Mouse (Mus musculus): ENCODE measurements at regions not wholly inside any gene's neighbourhood (a gene's known extent, or its start where the extent isn't known, plus 50 kb on each side); places are given as distances from the start of the nearest gene placed in this dataset.

- in situ Hi-C loops (cut with MboI; ENCODE audit: unreplicated experiment in 2 of 2) = no loop called here
Observed at GRCm38 (mm10) chr1:121034761-121035393, 297.5 kb downstream of the Insig2 start.

GRCm38 (mm10) chr1:121046581-121046980 lies 285.8 kb downstream of the Insig2 start:
- in situ Hi-C loops (cut with MboI; ENCODE audit: unreplicated experiment in 2 of 2) = no loop called here

GRCm38 (mm10) chr1:121047406-121047805 lies 285.0 kb downstream of the Insig2 start:
- in situ Hi-C loops (cut with MboI; ENCODE audit: unreplicated experiment in 2 of 2) = no loop called here

- in situ Hi-C loops (cut with MboI; ENCODE audit: unreplicated experiment in 2 of 2) = no loop called here
Observed at GRCm38 (mm10) chr1:121049684-121050083, 282.7 kb downstream of the Insig2 start.

- in situ Hi-C loops (cut with MboI; ENCODE audit: unreplicated experiment in 2 of 2) = no loop called here
Observed at GRCm38 (mm10) chr1:121050695-121051495, 281.5 kb downstream of the Insig2 start.

GRCm38 (mm10) chr1:121051496-121052119 lies 280.8 kb downstream of the Insig2 start:
- in situ Hi-C loops (cut with MboI; ENCODE audit: unreplicated experiment in 2 of 2) = no loop called here

GRCm38 (mm10) chr1:121052120-121052501 lies 280.3 kb downstream of the Insig2 start:
- in situ Hi-C loops (cut with MboI; ENCODE audit: unreplicated experiment in 2 of 2) = no loop called here

- in situ Hi-C loops (cut with MboI; ENCODE audit: unreplicated experiment in 2 of 2) = no loop called here
Observed at GRCm38 (mm10) chr1:121053692-121054091, 278.7 kb downstream of the Insig2 start.

- in situ Hi-C loops (cut with MboI; ENCODE audit: unreplicated experiment in 2 of 2) = no loop called here
Observed at GRCm38 (mm10) chr1:121074569-121074968, 257.8 kb downstream of the Insig2 start.

GRCm38 (mm10) chr1:121082839-121083238 lies 249.6 kb downstream of the Insig2 start:
- in situ Hi-C loops (cut with MboI; ENCODE audit: unreplicated experiment in 2 of 2) = no loop called here

GRCm38 (mm10) chr1:121085101-121085727 lies 247.2 kb downstream of the Insig2 start:
- in situ Hi-C loops (cut with MboI; ENCODE audit: unreplicated experiment in 2 of 2) = no loop called here

- in situ Hi-C loops (cut with MboI; ENCODE audit: unreplicated experiment in 2 of 2) = no loop called here
Observed at GRCm38 (mm10) chr1:121087124-121087887, 245.1 kb downstream of the Insig2 start.

- in situ Hi-C loops (cut with MboI; ENCODE audit: unreplicated experiment in 2 of 2) = no loop called here
Observed at GRCm38 (mm10) chr1:121090628-121091027, 241.8 kb downstream of the Insig2 start.

GRCm38 (mm10) chr1:121092870-121093269 lies 239.5 kb downstream of the Insig2 start:
- in situ Hi-C loops (cut with MboI; ENCODE audit: unreplicated experiment in 2 of 2) = no loop called here

GRCm38 (mm10) chr1:121096551-121097550 lies 235.5 kb downstream of the Insig2 start:
- in situ Hi-C loops (cut with MboI; ENCODE audit: unreplicated experiment in 2 of 2) = no loop called here

GRCm38 (mm10) chr1:121111776-121112344 lies 220.5 kb downstream of the Insig2 start:
- in situ Hi-C loops (cut with MboI; ENCODE audit: unreplicated experiment in 2 of 2) = no loop called here

GRCm38 (mm10) chr1:121112464-121112863 lies 219.9 kb downstream of the Insig2 start:
- in situ Hi-C loops (cut with MboI; ENCODE audit: unreplicated experiment in 2 of 2) = no loop called here

GRCm38 (mm10) chr1:121116626-121117025 lies 215.8 kb downstream of the Insig2 start:
- in situ Hi-C loops (cut with MboI; ENCODE audit: unreplicated experiment in 2 of 2) = no loop called here

- in situ Hi-C loops (cut with MboI; ENCODE audit: unreplicated experiment in 2 of 2) = no loop called here
Observed at GRCm38 (mm10) chr1:121123436-121123835, 209.0 kb downstream of the Insig2 start.
